Mouse (Mus musculus): Measurements from ENCODE around the gene Tigar.
A peak's percentile ranks its signal among the peaks of the same experiment; 100 is the strongest.

Tigar gene

DNA sequence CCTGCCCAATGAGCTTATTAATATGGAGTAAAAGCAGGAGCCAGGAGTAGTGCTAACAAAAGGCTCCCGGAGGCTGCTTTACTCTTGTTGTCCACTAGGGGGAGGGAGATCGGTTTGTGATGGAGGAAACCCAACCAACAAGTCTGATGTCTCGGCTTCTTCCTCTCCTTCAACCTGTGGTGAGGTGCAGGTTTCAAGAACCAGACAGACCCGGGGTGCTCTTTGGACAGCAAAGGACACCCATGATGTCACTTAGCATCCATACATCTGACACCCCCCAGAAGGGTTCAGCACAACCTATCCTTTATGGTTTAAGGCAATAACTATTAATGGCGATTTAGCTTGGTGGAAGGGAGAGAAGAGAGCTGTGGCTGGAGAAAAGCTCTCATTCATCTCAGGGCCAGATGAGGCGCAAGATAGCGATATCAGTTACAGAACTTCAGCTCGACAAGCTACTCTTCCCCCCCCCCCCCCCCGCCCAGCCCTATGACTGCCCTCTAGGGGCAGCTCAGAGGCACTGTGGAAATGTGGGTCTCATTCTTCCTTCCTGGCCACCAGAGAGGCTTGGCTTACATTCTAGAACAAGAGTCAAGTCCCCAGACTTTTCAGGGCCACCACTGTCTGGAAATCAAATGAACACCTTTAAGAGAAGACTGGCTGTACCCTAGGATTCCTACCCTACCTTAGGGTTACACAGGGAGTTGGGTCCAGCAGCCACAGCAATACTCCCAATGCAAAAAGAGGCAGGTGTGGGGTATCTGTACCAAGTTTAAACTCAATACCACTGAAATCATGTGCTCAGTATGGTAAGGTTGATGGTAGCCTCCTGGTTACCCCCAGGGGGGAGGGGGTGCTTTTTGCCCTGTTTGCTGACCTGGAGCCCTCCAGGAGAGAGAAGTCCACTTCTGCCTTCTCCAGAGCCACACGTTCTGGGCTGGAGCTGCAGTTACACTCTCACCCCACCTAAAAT is 33.1 kb upstream of the Tigar start:
- DNase-seq = peak in 1 of 2 experiments; percentile 41

DNA sequence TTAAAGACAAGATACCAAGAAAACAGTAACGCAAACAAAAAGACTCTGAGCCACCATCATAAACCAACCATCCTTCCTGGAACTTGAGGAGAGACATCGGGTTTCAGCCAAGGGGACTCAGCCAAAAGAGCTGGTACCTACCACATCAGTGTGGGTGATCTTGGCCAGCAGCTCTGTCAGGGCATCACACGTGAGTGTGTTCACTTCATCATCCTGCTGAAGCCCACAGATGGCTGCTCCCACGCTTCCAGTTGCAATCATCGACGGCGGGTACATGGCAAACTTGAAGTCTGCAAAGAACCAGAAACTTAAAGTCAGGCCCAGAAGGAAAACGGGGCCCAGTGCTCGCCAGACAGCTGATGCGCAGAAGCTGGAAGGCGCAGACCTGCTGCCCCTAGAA is 29.6 kb upstream of the Tigar start:
- no peak for DNase-seq

DNA sequence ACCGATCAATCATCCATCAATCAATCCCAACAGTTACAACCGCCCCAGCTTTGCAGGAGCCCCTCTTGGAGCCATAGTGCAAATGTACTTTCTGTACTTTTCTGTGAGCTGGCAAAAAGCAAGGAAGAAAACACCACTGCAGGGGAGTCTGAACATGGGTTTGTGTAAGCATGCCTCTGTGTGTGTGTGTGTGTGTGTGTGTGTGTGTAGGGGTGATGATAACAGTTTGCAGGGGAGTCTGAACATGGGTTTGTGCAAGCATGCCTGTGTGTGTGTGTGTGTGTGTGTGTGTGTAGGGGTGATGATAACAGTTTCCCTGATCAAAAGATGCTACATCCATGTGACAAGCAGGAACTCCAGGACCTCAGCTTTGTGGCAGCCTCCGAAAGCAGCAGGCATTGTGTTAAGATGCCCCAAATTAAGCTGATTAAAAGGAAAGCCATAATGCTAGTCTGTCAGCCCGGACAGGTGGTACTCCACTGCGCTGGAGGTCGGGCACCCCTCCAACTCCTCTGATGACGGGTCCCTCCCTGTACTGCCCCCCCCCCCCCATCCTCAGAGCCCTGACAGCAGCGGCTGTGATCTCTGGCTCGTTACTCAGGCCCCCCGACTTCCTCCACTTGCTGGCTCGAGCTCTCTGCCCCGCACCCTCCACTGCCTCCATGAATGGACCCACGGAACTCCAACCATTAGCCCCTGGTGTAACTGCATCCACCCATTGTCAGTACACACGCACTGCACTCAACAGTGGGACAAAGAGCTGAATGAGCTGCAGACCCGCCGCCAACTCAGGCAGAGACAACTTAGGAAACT is 24.3 kb upstream of the Tigar start:
- DNase-seq = no peak

DNA sequence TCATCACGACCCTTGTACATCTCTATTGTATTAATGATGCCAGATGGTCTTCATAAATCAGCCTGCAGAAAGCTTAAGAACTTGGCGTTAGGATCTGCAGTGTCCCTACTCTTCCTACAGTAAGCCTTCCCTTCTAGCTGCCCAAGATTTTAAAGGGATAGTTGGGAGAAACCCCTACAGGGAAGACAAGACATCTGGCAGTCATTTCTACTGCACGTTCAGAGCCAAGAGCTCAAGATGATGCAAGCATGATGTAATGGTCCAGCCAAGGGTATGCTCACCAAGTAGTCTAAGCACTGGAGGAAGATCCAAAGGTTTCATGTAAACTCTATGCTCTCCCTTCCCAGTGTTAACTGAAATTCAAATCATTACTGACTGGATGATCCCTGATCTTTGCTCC is 23.4 kb upstream of the Tigar start:
- DNase-seq = no peak

DNA sequence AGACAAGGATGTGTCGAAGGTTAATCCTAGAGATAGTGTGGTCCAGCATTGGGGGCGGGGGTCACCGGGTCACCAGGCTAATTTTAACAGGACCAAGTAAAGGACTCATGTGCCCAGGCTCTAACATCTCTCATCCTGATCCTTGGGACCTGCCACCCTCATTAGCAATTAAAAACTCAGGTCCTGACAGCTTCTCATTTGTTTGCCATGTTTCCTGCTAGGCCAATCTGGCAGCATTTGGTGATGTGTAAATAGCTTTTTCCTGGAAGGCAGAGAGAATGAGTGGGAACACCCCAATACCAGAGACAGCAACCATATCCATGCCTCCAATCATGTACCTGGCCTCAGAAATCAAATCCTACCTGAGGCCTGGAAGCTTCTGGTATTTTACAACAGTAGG is 22.6 kb upstream of the Tigar start:
- DNase-seq = no peak

DNA sequence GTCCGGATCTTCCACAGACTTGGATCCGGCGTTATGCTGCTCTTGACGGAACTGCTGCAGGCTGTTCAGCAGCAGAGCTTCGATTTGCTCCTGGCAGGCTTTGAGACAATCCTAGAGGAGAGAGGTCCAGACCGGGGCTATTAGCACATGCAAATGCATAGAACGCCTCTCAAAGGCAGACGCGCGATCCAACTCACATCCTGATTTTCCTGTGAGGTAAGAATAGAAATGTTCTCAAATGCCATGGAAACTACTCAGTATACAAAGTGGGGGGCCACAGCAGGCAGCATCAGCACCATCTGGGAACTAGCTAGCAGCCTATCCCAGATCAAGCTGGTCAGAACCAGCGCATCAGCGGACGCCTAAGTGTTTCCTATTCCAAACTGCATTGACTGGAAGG is 21.0 kb upstream of the Tigar start:
- DNase-seq = no peak

DNA sequence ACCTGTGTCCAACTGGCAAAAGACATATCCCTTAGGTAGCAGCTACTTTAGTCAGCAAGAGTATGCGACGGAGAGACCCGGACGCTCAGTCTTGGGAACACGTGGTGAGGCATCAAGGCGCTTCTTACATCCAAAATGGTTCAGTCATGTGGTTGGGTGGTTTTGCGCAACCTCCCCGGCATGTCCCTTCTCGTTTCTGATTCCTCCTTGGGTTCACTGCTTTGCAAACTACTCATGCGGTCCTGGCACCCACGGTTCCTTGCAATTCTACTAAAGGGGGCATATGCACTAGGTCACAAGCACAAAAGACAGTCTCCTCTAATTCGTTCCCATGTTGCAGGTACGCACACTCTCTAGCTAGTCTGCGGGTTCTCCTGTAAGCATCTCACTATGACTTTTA is 20.3 kb upstream of the Tigar start:
- DNase-seq = no peak

DNA sequence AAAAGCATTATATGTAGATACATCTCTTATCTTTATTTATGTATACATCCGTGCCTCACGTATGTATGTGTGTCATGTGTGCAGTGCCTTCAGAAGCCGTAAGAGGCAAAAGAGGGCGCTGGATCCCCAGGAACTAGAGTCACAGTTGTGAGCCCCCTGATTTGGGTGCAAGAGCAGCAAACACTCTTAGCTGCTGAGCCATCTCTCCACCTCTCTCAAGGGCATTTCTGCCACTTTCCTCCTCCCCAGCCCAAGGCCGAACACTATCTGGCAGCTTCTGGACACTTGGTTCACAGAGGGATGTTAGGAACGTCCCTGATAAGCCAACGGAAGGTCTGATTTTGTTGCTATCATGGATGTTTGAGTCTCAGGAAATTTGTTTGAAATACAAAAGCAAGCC is 14.1 kb upstream of the Tigar start:
- DNase-seq = no peak

DNA sequence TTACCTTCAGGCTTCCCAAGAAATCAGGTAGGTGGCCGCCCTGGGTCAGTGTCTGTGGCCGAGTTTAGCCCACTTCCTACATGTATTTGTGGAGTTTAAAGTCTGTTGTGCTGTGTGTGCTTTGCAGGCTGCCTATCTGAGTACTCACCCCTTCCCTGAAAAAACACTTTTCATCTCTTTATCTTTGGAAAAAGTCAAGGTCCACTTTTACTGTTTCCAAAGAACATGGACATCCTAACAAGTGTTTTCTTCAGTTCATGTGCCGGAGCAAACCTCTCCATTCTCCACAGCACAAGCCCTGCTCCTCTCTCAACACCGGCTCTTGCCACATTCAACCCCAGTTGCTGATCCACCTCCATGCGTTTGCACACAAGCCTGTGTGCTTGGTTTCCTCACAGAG is 13.6 kb upstream of the Tigar start:
- DNase-seq = no peak

DNA sequence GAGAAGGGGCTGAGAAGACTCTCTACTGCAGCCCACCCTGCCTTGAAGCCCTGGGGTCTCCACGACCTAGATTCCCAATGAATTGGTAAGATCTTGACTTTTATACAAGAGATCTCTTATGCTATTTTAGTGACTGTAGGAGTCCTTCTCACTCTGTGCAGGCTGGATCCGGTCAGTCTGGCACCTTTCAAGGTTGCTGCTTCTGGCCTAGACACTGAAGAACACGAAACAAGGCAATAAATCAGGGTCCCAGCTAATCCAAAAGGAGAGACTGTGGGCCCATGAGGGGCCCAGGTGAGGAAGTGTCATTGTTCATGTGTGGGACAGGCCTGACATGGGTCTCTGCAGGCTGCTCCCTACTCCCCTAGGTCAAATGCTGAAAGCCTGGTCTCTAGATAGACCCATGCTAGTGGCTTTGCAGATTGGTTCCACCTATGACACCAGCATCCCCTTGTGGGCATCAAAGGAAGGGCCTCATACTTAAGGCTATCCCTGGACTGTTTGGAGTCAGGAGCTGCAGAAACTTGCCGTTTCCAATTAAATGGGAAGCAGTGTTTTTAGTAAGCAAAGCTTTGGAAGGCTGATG is 13.0 kb upstream of the Tigar start:
- no peak for DNase-seq

DNA sequence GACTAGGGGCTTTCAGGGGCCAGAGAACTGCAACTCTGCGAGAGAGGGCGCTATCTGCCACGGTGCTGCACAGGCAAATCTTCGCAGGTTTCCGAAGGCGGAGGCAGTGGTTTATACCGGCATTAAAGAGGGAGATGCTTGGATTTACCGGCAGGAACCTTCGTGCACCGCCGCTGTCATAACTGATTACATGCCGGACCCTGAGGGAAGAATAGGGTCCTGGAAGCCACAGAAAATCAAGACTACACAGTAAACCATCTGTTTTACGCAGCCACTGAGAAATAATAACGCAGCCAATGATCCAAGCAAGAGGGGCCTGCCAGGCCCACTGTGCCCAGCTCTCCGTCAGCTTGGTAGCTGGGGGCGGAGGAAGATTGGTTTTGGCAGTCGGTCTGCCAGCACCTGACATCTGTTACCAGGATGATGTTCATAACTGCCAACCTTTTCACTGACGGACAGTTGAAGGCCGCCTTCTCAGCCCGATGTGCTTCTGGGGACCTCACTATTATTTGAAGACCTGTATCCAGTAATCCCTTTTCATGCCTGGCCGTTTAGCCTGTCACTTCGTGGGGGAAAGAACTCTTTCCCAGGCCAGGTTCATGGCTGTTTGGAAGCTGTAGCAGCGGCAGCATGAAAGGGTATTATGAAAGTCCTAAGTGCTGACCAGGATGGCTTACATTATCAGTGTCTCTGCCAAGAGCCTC is 5.5 kb upstream of the Tigar start:
- DNase-seq = no peak

DNA sequence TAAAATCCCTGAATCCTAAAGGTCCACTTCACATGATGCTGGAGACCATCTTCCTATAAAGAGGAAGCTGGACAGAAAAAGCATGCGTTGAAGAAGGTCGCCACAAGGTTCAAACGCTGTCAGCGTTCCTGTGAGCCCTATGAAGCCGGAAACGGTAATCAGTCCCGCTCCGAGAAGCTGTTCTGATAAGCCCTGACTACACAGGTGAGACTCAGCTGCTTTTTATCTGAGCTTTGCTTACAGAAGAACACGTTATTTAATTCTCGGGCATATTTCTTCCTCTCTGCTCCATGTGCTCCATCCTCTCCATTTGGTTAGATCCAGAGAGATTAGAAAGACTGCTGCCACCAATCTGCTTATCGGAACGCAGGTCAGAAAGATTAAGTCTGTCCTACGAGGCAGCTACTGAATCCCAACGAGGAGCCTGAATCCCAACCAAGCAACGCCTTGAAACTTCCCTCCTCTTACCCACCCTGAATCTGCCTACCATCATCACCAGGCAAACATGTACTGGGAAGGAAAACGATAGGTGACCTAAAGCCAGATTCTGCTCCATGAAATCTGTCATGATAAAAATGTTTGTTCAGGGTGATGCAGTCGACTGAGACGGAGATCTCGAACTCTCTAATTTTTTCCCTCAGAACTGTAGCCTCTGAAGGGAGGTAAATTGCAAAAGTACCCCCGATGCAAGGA is 843 bp downstream of the Tigar start:
- DNase-seq = no peak

DNA sequence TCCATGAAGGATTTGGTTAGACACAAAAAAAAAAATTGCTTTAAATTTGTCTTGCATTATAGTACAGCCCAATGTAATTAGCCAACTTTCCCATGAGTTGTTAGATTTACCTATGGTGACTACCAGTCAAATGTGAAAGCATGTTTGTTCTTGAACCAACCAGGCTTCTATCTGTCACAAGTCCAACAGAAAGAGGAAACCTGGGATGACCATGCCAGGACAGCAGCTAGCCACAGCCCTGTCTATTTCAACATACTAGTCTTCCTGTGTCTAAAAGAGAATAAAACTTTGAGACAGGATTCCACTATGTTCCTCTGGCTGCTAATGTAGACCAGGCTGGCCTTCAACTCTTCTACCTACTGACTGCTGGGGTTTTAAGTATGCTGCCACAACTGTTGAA is 1.9 kb downstream of the Tigar start:
- no peak for DNase-seq

DNA sequence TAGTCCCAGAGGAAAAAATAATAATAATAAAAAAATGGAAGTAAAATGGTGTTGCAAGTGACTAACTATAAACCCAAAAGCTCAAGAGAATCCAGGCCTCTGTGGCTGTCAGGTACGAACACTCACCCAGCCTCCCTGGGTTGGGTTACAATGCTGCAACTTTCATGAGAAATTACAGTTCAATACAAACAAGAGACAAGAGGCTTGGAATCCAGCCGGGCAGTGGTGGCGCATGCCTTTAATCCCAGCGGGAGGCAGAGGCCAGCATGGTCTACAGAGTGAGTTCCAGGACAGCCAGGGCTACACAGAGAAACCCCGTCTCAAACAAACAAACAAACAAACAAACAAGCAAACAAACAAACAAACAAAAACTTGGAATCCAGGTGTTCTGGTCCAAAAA is 2.6 kb downstream of the Tigar start:
- no peak for DNase-seq

DNA sequence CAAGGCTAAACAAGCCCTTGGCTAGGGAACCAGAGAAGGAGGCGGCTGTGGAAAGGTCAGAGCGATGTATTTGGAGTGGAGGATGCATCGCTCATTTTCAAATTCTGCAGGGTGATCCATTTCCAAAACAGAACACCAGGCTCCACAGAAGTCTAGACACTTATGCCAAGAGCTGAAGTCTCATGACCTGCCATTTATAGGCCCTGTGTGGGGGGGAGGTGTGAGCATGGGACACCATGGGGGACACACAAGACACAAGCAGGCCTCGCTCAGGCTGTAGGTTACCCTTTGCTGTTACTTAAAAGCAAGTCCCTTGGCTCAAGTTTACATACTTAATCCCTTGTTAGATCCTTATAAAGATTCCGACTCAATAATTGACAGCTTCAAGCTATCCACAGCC is 3.2 kb downstream of the Tigar start:
- no peak for DNase-seq

DNA sequence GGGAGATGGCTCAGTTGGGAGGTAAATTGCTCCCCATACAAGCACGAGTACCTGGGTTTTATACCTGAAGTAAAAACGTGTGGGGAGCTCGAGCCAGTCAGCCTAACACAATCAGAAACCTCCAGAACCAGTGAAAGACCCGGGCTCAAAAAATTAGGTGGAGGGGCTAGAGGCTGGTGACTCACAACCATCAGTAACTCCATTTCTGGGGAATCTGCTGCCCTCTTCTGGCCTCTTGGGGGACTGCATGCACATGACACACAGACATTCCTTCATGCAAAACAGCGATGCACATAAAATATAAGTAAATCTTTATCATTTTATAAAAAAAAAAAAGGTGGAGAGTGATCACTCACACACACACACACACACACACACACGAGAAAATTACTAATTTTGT is 4.2 kb downstream of the Tigar start:
- peak in 1 of 2 experiments; percentile 40 for DNase-seq

DNA sequence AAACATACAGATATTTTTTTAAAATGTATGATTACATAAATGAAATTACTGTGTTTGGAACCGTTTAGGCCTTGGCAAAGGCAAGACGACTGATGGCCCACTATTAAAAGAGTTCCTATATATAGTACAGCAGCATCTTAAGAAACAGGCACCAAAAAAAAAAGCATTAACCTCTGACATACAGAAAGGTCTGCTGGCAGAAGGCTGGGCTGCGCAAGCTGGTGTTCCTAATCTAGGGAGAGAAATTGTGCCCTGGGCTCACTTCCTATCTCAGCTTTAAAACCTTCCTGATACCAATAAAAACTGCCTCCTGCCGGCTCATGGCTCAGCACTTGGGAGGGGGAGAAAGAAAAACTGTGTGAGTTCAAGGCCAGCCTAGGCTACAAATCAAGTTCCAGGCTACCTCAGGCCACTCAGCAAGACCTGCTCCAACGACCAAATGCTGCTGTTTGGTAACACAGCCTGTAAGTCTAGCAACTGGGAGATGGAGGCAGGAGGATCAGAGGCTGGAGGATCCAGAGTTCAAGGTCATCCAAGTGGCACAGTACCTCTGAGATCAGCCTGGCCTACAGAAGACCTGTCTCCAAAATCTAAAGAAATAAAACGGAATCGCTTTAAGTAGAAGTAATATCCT is 4.8 kb downstream of the Tigar start:
- DNase-seq = no peak

DNA sequence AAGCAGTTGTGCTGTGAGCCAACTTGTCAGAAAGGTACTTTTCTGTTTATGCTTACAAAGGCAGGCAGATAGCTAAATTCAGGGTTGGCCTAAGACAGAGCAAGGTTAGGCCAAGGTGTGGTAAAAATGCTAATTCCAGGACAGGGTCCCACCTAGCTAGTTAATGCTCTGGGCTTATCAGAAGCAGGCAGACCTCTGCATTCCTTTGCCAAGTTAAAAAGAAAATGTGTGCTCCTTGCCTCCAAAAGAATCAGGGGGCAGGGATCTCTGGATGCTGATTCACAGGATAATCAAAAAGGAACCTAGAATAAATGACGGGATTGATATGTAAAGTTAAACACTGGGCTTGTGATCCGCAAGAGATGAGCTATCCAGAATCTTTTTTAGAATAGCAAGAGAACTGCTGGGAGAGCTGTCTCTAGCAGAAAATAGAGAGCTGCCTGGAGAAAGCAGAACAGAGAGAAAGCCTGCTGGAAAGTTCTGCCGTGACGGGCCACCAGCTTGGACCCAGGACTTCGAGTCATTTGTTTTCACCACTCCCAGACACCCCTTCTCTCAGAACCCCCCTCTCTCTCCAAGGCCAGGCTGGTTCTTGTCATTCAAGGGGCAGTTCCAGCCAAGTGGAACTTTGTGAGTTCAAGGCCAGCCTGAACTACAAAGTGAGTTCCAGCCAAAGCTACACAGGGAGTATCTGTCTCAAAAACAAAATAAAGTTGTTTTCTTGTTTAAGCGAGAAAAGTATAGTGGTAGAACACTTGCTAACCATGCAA is 5.7 kb downstream of the Tigar start:
- DNase-seq = no peak

DNA sequence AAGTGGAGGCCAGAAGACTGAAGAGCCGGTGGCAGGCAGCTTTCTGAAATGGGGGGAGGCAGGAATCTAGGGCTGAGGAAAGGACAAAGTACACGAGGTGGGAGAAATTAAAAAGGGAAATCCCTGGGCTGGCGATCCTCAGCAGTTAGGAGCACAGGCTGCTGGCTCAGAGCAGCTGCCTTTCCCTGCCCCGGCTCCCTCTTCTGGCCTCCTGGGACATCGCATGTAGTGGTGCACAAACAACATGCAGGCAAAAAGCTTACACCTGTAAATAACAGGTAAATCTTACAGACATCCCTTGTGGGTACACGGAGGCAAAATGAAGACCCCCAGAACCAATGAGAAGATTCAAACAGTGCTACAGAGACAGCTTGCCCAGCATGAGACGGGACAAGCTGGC is 14.8 kb downstream of the Tigar start:
- DNase-seq = no peak

DNA sequence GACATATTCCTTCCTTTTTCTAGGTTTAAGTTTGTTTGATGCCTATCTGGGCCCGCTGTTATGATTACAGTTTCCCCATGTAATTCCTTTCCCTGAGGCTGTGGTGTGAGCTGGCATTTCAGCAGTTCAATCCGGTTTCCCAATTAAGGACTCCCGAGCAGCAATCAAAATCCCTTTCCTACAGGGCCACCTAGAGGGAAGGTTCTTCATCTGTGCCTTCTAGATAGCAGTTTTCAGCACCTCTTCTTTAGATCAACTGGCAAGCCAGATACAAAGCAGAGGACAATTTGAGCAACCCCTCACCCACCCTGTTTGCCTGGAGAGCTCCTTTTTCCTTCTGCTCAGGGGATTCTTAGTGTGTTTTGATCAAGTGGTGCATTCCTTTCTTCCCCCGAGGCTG is 22.6 kb downstream of the Tigar start:
- DNase-seq = no peak

DNA sequence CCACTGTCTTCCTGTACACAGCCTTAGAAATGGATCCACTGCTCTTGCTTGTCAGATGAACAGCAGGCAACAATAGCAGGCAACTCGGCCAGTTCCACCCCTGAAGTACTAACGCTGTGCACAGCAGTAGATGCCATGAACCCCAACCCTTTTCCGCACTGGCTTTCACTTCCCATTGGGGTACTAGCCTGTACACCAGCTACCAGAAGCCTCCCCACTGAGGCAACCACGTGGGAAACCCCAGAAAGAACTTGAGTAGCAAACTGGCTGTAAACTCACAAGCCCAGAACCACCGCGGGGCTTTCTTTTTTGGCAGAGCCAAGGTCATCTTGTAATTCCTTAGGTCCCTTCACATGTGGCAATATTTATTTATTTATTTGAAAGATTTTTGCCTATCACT is 27.5 kb downstream of the Tigar start:
- DNase-seq = no peak
